Mouse (Mus musculus) cerebellum, adult 2 months (tissue): Measurements from ENCODE around the gene Fbxl19.

Source experiments
- CTCF ChIP-seq: fragments of 200-500 bp; IDR thresholded peaks from 2 replicates; pipeline ENCODE4 v1.5.1; 2011; ENCODE audit warnings: low read depth, mild to moderate bottlenecking, control low read depth, low read length, moderate library complexity, borderline replicate concordance; ENCODE audit not compliant: insufficient read depth
- POLR2A ChIP-seq: fragments of 200-500 bp; IDR thresholded peaks from 2 replicates; pipeline ENCODE4 v1.6.1; 2011; ENCODE audit warnings: low read length, control low read depth, borderline replicate concordance; ENCODE audit not compliant: insufficient read depth

DNA sequence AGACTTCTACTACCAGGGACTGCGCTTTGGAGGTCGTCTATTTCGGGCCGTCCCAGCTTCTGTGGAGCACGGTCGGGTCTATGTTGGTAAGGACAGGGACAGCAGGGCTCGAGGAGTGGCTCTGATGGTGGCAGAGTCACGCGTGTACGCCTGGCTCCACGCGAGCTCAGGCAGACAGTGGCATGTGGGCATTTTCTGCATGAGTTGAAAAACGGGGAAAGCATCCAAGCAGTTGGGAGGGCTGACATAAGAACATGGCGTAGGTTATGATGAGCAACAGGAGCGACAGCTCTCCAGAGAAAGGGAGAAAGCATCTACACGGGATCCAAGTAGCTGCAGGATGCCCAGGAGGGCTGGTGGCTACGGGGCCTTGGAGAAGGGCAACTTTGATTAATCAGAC, 58.0 kb downstream of the Fbxl19 start:
- no peak for TF ChIP-seq CTCF
- no peak; the same call in 1 of the 2 replicates for TF ChIP-seq POLR2A
